Mouse (Mus musculus): Measurements from ENCODE around the gene Dlx4.

GRCm38 (mm10) chr11:95101071-95101788 is 44.8 kb downstream of the Dlx4 start:
- TF ChIP-seq POLR2A (IDR thresholded peaks at IDR 0.05; ENCODE audit: control insufficient read depth, low read depth, low read length) (no peak), CTCF (IDR thresholded peaks at IDR 0.05; ENCODE audit: control insufficient read depth, insufficient read depth, insufficient replicate concordance, low read depth, low read length) (no peak)

Measured in testis, adult 2 months (tissue).